8 mouse cellular contexts compared by ENCODE assay signal in genomic region chr6:30302156-30302555, GRCm38 (mm10). TPM values are rescaled to one million over a fixed set of nuclear protein-coding genes. Genes with fewer than 3 reads are reported as not detected.
DNase-seq lines count a peak whose midpoint lies in the region; ATAC-seq lines count a peak whose summit lies in the region.

No protein-coding gene starts in this region.

- no peaks in the 10 kb centered on the region for H3K27me3 ChIP-seq in liver, embryonic 12.5 days (replicated peaks)

- DNase-seq in embryo, embryonic 10.5 days (ENCODE audit: low spot score) = peak; percentile 33
- no peak for DNase-seq in embryo, embryonic 10 days (ENCODE audit: low spot score)
- peak; percentile 14 for DNase-seq in thymus, postnatal 25 days
- no peak for DNase-seq in thymus, postnatal 0 days (ENCODE audit: low spot score)
- no peak for DNase-seq in frontal cortex, postnatal 36 days (ENCODE audit: low spot score in 2 of 2)
- DNase-seq in left cerebral cortex, adult 11 months (ENCODE audit: low spot score) = no peak
- DNase-seq in right cerebral cortex, adult 18-20 months = no peak

- peak overlapping the region; percentile 86 for H3K4me2 ChIP-seq in liver, embryonic 12.5 days

- H3K9me3 ChIP-seq in liver, embryonic 12.5 days (replicated peaks) = no peaks in the 10 kb centered on the region

- peaks cover 76% of the 10 kb centered on the region for H3K4me1 ChIP-seq in liver, embryonic 12.5 days

- H3K27ac ChIP-seq in liver, embryonic 12.5 days = no peak overlapping the region

- H3K4me3 ChIP-seq in liver, embryonic 12.5 days = peak overlapping the region; percentile 76

- H3K9ac ChIP-seq in liver, embryonic 12.5 days = peak overlapping the region; percentile 64

- peaks cover 13% of the 10 kb centered on the region for H3K36me3 ChIP-seq in liver, embryonic 12.5 days

- no peak for ATAC-seq in liver, embryonic 12.5 days

- 47% methylated on average over 4 of the region's 4 CpGs for WGBS in liver, embryonic 12.5 days (ENCODE audit: insufficient replicate concordance)

RNA-seq across cellular contexts. Expression of gene Ube2h, which starts 2.2 kb away (rescaled TPM):
- 31.7 and 38.9 TPM in 2 replicates for polyA plus RNA-seq in thymus, postnatal 0 days (2015; fragmentation: Nextera tagmentation; extraction: Ambion mirVana)
- polyA plus RNA-seq in liver, embryonic 12.5 days (2016; fragmentation: Nextera tagmentation; extraction: Ambion mirVana) = 31.6 and 33.4 TPM in 2 replicates

Comparison
In these comparisons a context has a peak if more than half of its experiments do, and no peak if none do; other contexts are left out.
1. DNase-seq: peak in embryo, embryonic 10.5 days (single experiment) and thymus, postnatal 25 days (single experiment); none in embryo, embryonic 10 days (single experiment), thymus, postnatal 0 days (single experiment), frontal cortex, postnatal 36 days (0 of 2), left cerebral cortex, adult 11 months (single experiment) and right cerebral cortex, adult 18-20 months (single experiment).